Mouse (Mus musculus) induced T-regulatory cell, adult 2 months (primary cell): ENCODE measurements around the gene Klhl29.

Experiments used
- DNase-seq: peaks from one replicate; pipeline ENCODE4 v3.0.0-alpha.2; 2012; ENCODE audit warnings: low read depth

The Klhl29 gene

DNA sequence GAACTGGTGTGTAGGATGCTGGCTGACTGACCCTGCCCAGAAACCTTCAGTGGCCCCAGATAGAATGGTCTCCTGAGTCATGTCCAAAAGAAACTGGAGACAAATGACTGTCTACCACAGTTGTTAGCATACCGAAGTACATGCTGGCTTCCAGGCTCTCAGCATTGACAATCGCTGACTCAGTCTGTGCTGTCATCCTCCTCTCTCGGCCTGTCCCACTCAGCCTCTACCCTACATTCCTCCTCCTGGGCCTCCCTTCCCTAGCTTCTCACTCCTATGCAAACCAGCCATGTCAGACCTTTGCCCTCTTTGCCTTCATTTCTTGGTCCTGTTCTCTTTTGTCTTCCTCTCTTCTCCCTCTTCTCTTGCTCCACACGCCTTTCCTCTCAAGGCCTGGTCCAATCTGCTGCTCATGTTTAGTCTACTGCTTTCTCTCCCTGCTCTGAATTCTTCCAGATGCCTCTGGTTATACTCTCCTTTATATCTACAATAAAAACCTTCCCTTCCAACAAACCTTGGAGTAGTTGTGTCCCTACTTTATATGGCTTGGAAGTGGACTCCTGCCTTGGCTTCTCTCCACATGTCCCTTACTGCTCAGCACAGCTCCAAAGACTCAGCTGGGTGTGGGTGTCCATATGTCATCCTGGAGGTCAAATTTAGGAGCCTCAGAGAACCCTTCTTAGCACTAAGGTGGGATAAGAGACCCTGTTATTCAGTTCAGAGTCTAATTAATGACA lies 121.1 kb downstream of the Klhl29 start:
- DNase-seq, result no peak

GRCm38 (mm10) chr12:5253289-5254005 lies 122.0 kb downstream of the Klhl29 start:
- no peak for DNase-seq

- no peak for DNase-seq
Observed at GRCm38 (mm10) chr12:5252569-5252968, 122.9 kb downstream of the Klhl29 start.

DNA sequence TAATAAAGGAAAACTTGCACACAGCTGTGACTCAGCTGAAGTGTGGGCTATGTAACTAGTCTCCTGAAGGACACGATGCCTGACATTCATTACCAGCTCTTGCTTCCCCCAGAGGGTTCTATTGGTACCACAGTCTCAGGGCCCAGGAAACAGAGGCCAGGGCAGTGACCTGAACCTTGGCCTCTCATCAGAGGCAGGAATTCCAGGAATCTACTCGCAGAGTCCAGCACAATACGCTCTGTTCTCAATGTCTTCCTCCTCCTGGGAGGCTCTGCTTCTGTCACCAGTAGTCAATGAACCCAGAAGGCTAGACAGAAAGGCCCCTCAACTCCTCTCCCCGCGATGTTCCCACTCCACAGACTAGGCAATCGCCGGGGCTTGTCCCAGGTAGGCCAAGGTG lies 125.4 kb downstream of the Klhl29 start:
- DNase-seq, result no peak

- no peak for DNase-seq
Observed at GRCm38 (mm10) chr12:5249068-5249467, 126.4 kb downstream of the Klhl29 start.

DNA sequence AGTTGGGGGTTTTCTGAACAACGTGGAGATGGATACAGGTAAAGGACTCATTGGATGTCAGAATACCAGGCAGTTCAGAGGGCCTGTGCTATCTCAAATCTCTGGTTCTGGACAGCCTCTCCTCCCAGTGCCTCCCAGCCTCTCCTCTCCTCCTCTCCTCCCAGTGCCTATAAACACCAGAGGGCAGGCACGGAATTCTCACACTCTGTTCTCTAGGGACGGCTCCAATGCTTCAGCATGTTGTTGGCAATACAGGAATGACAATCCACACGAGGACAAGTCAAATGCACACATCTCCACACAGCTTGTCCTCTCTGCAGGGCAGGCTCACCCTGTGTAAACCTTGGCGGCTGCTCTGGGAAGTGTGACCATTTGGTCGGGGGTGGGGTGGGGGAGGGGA lies 128.0 kb downstream of the Klhl29 start:
- DNase-seq, result no peak

DNA sequence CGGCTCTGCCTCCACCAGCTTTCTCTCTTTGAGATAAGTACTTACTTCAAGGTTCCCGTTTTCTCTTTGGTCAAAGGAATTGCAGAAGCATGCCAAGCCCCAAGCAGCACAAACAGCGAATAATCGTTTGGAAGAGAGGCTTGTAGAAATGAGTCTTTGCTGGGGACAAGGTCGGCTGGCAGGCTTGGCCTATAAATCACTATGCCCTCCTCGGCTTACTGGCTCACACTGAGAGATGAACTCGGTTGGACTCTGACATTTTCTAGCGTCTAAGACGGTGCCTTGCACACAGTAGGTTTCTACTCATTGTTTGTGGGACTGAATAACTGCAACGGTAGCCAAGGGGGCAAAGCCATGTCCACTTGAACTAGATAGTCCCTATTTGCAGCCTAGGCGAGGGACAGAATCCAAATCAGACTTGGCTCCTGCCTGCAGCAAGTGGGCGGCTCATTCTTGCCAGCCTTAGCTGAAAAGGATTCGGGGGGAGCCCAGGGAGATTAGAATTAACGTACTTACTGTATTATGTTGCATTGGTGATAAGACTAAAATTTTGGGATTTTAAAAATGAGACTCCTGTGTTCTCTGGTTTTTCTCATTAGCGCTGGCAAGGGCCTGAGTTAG lies 128.7 kb downstream of the Klhl29 start:
- DNase-seq, result no peak

GRCm38 (mm10) chr12:5246193-5246621 lies 129.3 kb downstream of the Klhl29 start:
- no peak for DNase-seq

GRCm38 (mm10) chr12:5245207-5245597 lies 130.3 kb downstream of the Klhl29 start:
- DNase-seq, result no peak

GRCm38 (mm10) chr12:5244431-5245206 lies 130.9 kb downstream of the Klhl29 start:
- DNase-seq, result no peak

- DNase-seq, result no peak
Observed at GRCm38 (mm10) chr12:5243867-5244266, 131.6 kb downstream of the Klhl29 start.

DNA sequence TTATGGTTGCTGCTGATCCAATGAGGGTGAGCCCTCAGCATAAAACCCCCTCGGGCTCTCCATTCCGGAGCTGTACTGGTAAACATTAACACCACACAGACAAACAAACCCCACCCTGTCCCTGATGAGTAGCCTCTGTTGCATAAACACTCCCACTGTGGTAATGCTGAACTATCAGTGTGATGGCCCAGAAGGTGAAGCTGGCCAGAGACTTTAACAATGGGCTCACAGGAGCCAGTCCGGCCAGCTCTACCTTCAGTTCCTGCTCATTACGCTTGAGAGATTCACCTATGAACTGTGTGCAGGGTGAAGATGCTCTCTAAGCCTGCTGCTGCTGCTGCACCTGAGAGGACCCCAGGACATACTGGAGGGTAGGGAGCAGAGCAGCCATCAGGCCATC lies 132.0 kb downstream of the Klhl29 start:
- DNase-seq, result no peak

GRCm38 (mm10) chr12:5242551-5243330 lies 132.7 kb downstream of the Klhl29 start:
- DNase-seq, result no peak

GRCm38 (mm10) chr12:5239451-5240245 lies 135.8 kb downstream of the Klhl29 start:
- DNase-seq, result no peak

- DNase-seq, result no peak
Observed at GRCm38 (mm10) chr12:5237078-5237477, 138.4 kb downstream of the Klhl29 start.

GRCm38 (mm10) chr12:5235596-5235995 lies 139.9 kb downstream of the Klhl29 start:
- no peak for DNase-seq

- no peak for DNase-seq
Observed at GRCm38 (mm10) chr12:5230504-5230903, 145.0 kb downstream of the Klhl29 start.

GRCm38 (mm10) chr12:5226676-5227654 lies 148.5 kb downstream of the Klhl29 start:
- DNase-seq, result no peak

DNA sequence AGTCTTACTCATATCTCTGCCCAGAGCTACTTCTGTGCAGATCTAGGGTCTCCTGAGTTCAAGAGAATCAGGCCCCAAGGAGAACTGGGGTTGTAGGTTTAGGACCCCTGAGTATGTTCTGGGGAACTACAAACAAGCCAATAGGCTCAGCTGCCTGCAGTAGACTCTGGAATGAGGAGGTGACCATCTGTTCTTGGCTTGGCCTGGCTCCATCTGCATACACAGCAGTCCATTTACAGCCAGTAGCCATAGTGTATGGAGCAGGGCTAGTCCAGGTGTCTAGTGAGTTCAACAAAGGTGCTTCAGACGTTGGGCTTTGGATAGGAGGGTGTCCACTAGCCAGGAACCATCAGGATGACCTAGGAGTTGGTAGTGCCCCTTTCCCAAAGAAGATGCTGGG lies 151.9 kb downstream of the Klhl29 start:
- no peak for DNase-seq
